Mouse (Mus musculus) embryonic facial prominence, embryonic 12.5 days (tissue): ENCODE results near the gene Fau. TPM values are rescaled to one million over a fixed set of nuclear protein-coding genes. Genes with fewer than 3 reads are reported as not detected.

Source experiments
- ATAC-seq: fragments of 200-750 bp; cut with Nextera tagmentation; 2 replicates; pipeline ENCODE4 v1.8.0; 2017; ENCODE audit not compliant: insufficient number of reproducible peaks, insufficient read depth, low FRiP score, low TSS enrichment
- H3K27ac ChIP-seq: fragments of 300-500 bp; sonication (generic); 2 replicates; pipeline ENCODE4 v1.5.1; 2016; ENCODE audit warnings: mild to moderate bottlenecking
- H3K27me3 ChIP-seq: fragments of 300-500 bp; sonication (generic); 2 replicates; pipeline ENCODE4 v1.6.1; 2016; ENCODE audit warnings: mild to moderate bottlenecking, moderate library complexity
- H3K36me3 ChIP-seq: fragments of 300-500 bp; sonication (generic); 2 replicates; pipeline ENCODE4 v1.6.1; 2016; ENCODE audit warnings: mild to moderate bottlenecking
- H3K4me1 ChIP-seq: fragments of 300-500 bp; sonication (generic); 2 replicates; pipeline ENCODE4 v1.6.1; 2016
- H3K4me2 ChIP-seq: fragments of 300-500 bp; sonication (generic); replicated peaks from 2 replicates; pipeline ENCODE4 v1.6.1; 2016; ENCODE audit warnings: mild to moderate bottlenecking, moderate library complexity
- H3K4me3 ChIP-seq: fragments of 300-500 bp; sonication (generic); 2 replicates; pipeline ENCODE4 v1.5.1; 2016; ENCODE audit warnings: mild to moderate bottlenecking
- H3K9ac ChIP-seq: fragments of 300-500 bp; sonication (generic); 2 replicates; pipeline ENCODE4 v1.6.1; 2016; ENCODE audit warnings: mild to moderate bottlenecking, moderate library complexity
- H3K9me3 ChIP-seq: fragments of 300-500 bp; sonication (generic); 2 replicates; pipeline ENCODE4 v1.6.1; 2016; ENCODE audit warnings: mild to moderate bottlenecking, moderate library complexity
- WGBS: fragments of 180-500 bp; shearing (Covaris S2); methylation state at CpG from one replicate; pipeline ENCODE4 v1.1.7; 2016; 5-methylcytosine and 5-hydroxymethylcytosine counted together
- polyA plus RNA-seq: library from polyadenylated mRNA; unstranded; fragments of >200 nt; fragmentation: Nextera tagmentation; extraction: Ambion mirVana; gene quantifications from 2 replicates; pipeline ENCODE4 v1.2.1, GENCODE M21; 2016

The Fau gene
- polyA plus RNA-seq, 1 experiment from 2014 or later: 703 TPM

DNA sequence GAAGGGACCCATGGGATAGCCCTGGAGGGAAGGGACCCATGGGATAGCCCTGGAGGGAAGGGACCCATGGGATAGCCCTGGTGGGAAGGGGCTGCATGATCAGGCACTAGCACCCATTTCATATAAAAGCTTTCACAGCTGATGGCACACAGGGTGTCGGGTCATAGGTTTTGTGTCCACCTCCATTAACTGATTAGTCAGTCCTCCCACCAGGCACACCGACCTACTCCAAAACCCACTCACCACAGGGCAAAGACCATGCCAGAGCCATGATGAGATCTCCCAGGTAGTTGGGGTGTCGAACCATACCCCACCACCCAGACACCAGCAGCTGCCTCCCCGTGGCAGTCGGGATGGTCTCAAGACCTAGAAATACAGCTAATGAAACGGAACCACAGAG lies 5.4 kb downstream of the Fau start:
- no peaks in the 10 kb centered on the region for H3K9me3 ChIP-seq
- H3K9ac ChIP-seq: peak overlapping the region; percentile 91; the same call in 1 of the 2 replicates
- no peaks in the 10 kb centered on the region for H3K27me3 ChIP-seq
- 91% methylated on average over 6 of the region's 6 CpGs for WGBS
- no peak overlapping the region for H3K4me3 ChIP-seq
- H3K4me1 ChIP-seq: peaks cover 37% of the 10 kb centered on the region
- H3K27ac ChIP-seq: no peak overlapping the region
- peaks cover 13% of the 10 kb centered on the region; the same call in 1 of the 2 replicates for H3K36me3 ChIP-seq
- peak overlapping the region; percentile 100; the same call in 1 of the 2 replicates for H3K4me2 ChIP-seq
- ATAC-seq: no peak

DNA sequence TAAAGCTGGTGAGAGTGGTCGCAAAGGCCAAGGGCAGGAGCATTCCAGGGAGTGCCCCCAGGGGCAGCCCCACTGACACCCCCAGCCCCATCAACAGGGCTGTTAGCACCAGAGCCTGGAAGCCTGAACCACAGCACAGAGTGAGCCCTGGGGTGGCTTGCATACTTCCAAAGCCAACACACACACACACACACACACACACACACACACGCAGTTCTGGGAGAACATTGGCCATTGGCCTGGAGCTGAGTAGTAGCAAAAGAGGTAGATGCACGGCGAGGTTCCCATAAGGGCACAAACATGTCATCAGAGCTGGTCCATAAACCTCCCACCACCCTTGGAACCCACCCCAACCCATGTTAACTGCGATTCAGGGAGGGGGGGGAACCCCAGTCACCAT lies 8.9 kb downstream of the Fau start:
- H3K27ac ChIP-seq: peak overlapping the region; percentile 80
- H3K4me1 ChIP-seq: peaks cover 29% of the 10 kb centered on the region
- ATAC-seq: no peak
- H3K4me3 ChIP-seq: peak overlapping the region; percentile 47
- H3K27me3 ChIP-seq: no peaks in the 10 kb centered on the region
- 37% methylated on average over 5 of the region's 5 CpGs for WGBS
- peaks cover 30% of the 10 kb centered on the region for H3K36me3 ChIP-seq
- no peaks in the 10 kb centered on the region for H3K9me3 ChIP-seq
- peak overlapping the region; percentile 88 for H3K4me2 ChIP-seq
- peak overlapping the region; percentile 59 for H3K9ac ChIP-seq

- Histone ChIP-seq H3K27me3 (no peaks in the 10 kb centered on the region), H3K4me3 (peak overlapping the region; percentile 47), H3K27ac (peak overlapping the region; percentile 80), H3K4me1 (peaks cover 23% of the 10 kb centered on the region), H3K4me2 (peak overlapping the region; percentile 88), H3K9me3 (no peaks in the 10 kb centered on the region), H3K36me3 (peaks cover 32% of the 10 kb centered on the region), H3K9ac (peak overlapping the region; percentile 59)
- peak; percentile 31 for ATAC-seq
- WGBS: 2% methylated on average over 30 of the region's 30 CpGs
These were observed 9.5 kb downstream of the Fau start for GRCm38 (mm10) chr19:6067011-6067723.

GRCm38 (mm10) chr19:6067724-6068415 lies 10.2 kb downstream of the Fau start, which contains the start of gene Tm7sf2:
Gene Tm7sf2 (minus strand): TSS chr19:6068373.
- Histone ChIP-seq H3K9ac (peak within 1 kb of the TSS; percentile 59), H3K36me3 (peaks cover 36% of the 10 kb centered on the region), H3K4me3 (peak within 1 kb of the TSS; percentile 47), H3K27ac (peak within 1 kb of the TSS; percentile 80), H3K27me3 (no peaks in the 10 kb centered on the region), H3K9me3 (no peaks in the 10 kb centered on the region), H3K4me1 (peaks cover 16% of the 10 kb centered on the region), H3K4me2 (peak within 1 kb of the TSS; percentile 88)
- ATAC-seq: peak; percentile 87
- WGBS: 11% methylated on average over 33 of the region's 33 CpGs

DNA sequence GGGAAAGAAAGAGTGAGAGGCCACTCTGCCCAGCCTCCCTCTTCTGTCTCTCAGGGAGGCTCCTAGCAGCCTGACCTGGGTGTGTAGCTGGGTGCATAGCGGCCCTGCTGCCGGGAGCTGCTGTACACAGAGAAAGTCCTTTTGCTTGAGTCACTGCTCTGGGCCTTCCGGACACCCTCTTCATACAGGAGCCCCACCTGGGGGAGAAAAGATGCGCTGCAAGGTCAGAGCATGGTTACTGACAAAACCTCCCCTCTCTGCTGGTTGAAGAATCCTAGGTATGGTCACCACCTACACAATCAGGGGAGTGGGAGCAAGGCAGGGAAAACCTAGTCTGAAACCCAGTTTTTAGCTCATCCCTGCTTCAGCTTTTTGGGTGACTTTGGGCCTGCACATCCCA lies 11.3 kb downstream of the Fau start:
- no peak overlapping the region for H3K9ac ChIP-seq
- no peak for ATAC-seq
- H3K4me1 ChIP-seq: peaks cover 15% of the 10 kb centered on the region
- no peaks in the 10 kb centered on the region for H3K9me3 ChIP-seq
- no peaks in the 10 kb centered on the region for H3K27me3 ChIP-seq
- WGBS: 76% methylated on average over 4 of the region's 4 CpGs
- no peak overlapping the region for H3K27ac ChIP-seq
- no peak overlapping the region for H3K4me2 ChIP-seq
- no peak overlapping the region for H3K4me3 ChIP-seq
- peaks cover 46% of the 10 kb centered on the region for H3K36me3 ChIP-seq

- Histone ChIP-seq H3K27ac (no peak overlapping the region), H3K36me3 (peaks cover 53% of the 10 kb centered on the region), H3K9me3 (no peaks in the 10 kb centered on the region), H3K4me3 (no peak overlapping the region), H3K27me3 (no peaks in the 10 kb centered on the region), H3K4me2 (no peak overlapping the region), H3K9ac (no peak overlapping the region), H3K4me1 (peaks cover 15% of the 10 kb centered on the region)
- ATAC-seq: no peak
- 89% methylated on average over 10 of the region's 10 CpGs for WGBS
These were observed 12.2 kb downstream of the Fau start for GRCm38 (mm10) chr19:6069851-6070250.

- Histone ChIP-seq H3K27ac (no peak overlapping the region), H3K4me3 (no peak overlapping the region), H3K36me3 (peaks cover 53% of the 10 kb centered on the region), H3K4me1 (peaks cover 15% of the 10 kb centered on the region), H3K9me3 (no peaks in the 10 kb centered on the region), H3K27me3 (no peaks in the 10 kb centered on the region), H3K4me2 (no peak overlapping the region), H3K9ac (no peak overlapping the region)
- no peak for ATAC-seq
- 90% methylated on average over 31 of the region's 31 CpGs for WGBS
These were observed 13.1 kb downstream of the Fau start for GRCm38 (mm10) chr19:6070571-6071250.

GRCm38 (mm10) chr19:6071261-6071660 lies 13.6 kb downstream of the Fau start:
- Histone ChIP-seq H3K4me2 (no peak overlapping the region), H3K27ac (no peak overlapping the region), H3K9ac (no peak overlapping the region), H3K4me1 (peaks cover 19% of the 10 kb centered on the region), H3K9me3 (no peaks in the 10 kb centered on the region), H3K36me3 (peaks cover 53% of the 10 kb centered on the region), H3K27me3 (no peaks in the 10 kb centered on the region), H3K4me3 (no peak overlapping the region)
- no peak for ATAC-seq
- WGBS: 93% methylated on average over 19 of the region's 19 CpGs

DNA sequence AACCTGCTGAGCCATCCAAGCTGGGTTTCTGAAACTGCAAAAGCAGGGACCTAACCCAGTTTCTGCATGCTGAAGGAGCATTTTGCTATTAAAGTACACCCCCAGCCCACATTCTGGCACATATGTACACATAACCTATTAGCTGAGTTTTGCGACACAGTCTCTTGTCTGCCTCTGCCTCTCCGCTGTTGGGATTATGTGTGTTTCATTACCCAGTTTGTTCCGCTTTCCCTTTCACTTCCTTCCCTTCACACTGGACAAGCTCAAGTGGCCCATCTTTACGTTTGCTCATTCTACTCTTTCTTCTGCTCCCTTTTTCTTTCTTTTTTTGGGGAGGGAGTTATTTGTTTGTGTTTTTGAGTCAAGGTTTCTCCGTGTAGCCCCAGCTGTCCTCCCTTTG lies 16.2 kb downstream of the Fau start:
- Histone ChIP-seq H3K4me3 (no peak overlapping the region), H3K9me3 (no peaks in the 10 kb centered on the region), H3K27me3 (no peaks in the 10 kb centered on the region), H3K4me1 (peaks cover 9% of the 10 kb centered on the region), H3K36me3 (peaks cover 50% of the 10 kb centered on the region), H3K27ac (no peak overlapping the region), H3K4me2 (no peak overlapping the region), H3K9ac (no peak overlapping the region)
- 89% methylated on average over 5 of the region's 5 CpGs for WGBS
- no peak for ATAC-seq

GRCm38 (mm10) chr19:6076564-6077393 lies 19.1 kb downstream of the Fau start, which contains the start of gene Vps51:
Gene Vps51 (minus strand): TSS chr19:6077231.
- peak within 1 kb of the TSS; percentile 71 for H3K9ac ChIP-seq

GRCm38 (mm10) chr19:6079983-6080480 lies 22.4 kb downstream of the Fau start, which contains the start of gene Tmem262:
Gene Tmem262 (plus strand): TSS chr19:6080033.
- 91% methylated on average over 12 of the region's 12 CpGs for WGBS
- peaks cover 19% of the 10 kb centered on the region for H3K4me1 ChIP-seq
- no peak within 1 kb of the TSS for H3K9ac ChIP-seq
- H3K4me2 ChIP-seq: no peak within 1 kb of the TSS
- no peaks in the 10 kb centered on the region for H3K27me3 ChIP-seq
- no peak within 1 kb of the TSS for H3K4me3 ChIP-seq
- H3K9me3 ChIP-seq: no peaks in the 10 kb centered on the region
- H3K27ac ChIP-seq: no peak within 1 kb of the TSS
- H3K36me3 ChIP-seq: peaks cover 31% of the 10 kb centered on the region
- ATAC-seq: no peak

More at GRCm38 (mm10) chr19:6076564-6077393, 19.1 kb downstream of the Fau start, which contains the start of gene Vps51:
- 3% methylated on average over 33 of the region's 33 CpGs for WGBS
- Histone ChIP-seq H3K36me3 (peaks cover 42% of the 10 kb centered on the region), H3K4me2 (peak within 1 kb of the TSS; percentile 82), H3K9me3 (no peaks in the 10 kb centered on the region), H3K27ac (peak within 1 kb of the TSS; percentile 74), H3K27me3 (no peaks in the 10 kb centered on the region), H3K4me1 (peaks cover 9% of the 10 kb centered on the region), H3K4me3 (peak within 1 kb of the TSS; percentile 64)
- peak; percentile 80 for ATAC-seq
